Mouse (Mus musculus) ES-E14 (cell line): Measurements from ENCODE around the gene Fam187b.
"Not testable (repeated sequence)": the region's sequence is repeated elsewhere in the genome, so short reads cannot be mapped to it uniquely, and the experiment has no call there.

Experiments
- CHD2 ChIP-seq: IDR thresholded peaks from 2 replicates; pipeline ENCODE4 v1.6.1; 2014; ENCODE audit warnings: mild to moderate bottlenecking, low read depth, low read length, inconsistent platforms
- HCFC1 ChIP-seq: IDR thresholded peaks from 2 replicates; pipeline ENCODE4 v1.6.1; 2012; ENCODE audit warnings: low read length, inconsistent platforms, borderline replicate concordance; ENCODE audit not compliant: insufficient read depth
- MAFK ChIP-seq: IDR thresholded peaks from 2 replicates; pipeline ENCODE4 v1.6.1; 2014; ENCODE audit warnings: mild to moderate bottlenecking, low read depth, low read length, inconsistent platforms; ENCODE audit not compliant: insufficient read depth
- ZNF384 ChIP-seq: IDR thresholded peaks from 2 replicates; pipeline ENCODE4 v1.6.1; 2012; ENCODE audit warnings: low read depth, low read length, inconsistent platforms

DNA sequence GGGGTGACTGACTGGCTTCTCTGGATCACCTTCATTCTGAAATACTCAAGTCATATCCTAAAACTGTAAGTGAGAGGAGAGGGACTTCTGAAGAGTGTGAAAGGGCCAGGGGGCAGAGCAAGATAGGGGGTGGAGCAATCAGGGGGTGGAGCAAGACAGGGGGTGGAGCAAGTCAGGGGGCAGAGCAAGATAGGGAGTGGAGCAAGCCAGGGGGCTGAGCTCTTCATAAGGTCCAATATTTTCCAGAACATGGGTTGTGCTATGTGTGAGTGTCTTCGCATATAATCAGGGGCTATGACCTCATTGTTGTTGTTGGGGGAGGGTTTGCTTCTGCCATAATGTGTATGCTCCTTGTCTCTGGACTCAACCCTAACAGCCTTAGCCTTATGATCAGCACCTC is 33.5 kb upstream of the Fam187b start:
- not testable (repeated sequence) for TF ChIP-seq ZNF384, MAFK, HCFC1, CHD2
